Mouse (Mus musculus) CH12.LX (cell line): ENCODE measurements at regions not wholly inside any gene's neighbourhood (a gene's known extent, or its start where the extent isn't known, plus 50 kb on each side); places are given as distances from the start of the nearest gene placed in this dataset.

Experiments used
- DNase-seq: peaks from one replicate; pipeline ENCODE4 v3.0.0-alpha.2; 2013; ENCODE audit errors: extremely low read depth
- H3K27ac ChIP-seq: 2 replicates; pipeline ENCODE4 v1.5.1; 2012; ENCODE audit warnings: low read depth, mild to moderate bottlenecking, control low read depth, moderate library complexity; ENCODE audit not compliant: insufficient read depth
- H3K27me3 ChIP-seq: replicated peaks from 2 replicates; pipeline ENCODE3; 2012; ENCODE audit warnings: inconsistent platforms
- H3K36me3 ChIP-seq, 2 experiments: replicated peaks in 1 of 2; 2 replicates each; pipeline versions ENCODE3 to v1.6.1; 2012; ENCODE audit warnings: inconsistent platforms in 1 of 2, low read length in 1 of 2, mild to moderate bottlenecking in 1 of 2, mixed read lengths in 1 of 2, moderate library complexity in 1 of 2; ENCODE audit not compliant: control insufficient read depth in 1 of 2, insufficient read depth in 1 of 2
- H3K4me1 ChIP-seq, 2 experiments: 2 replicates each; pipeline ENCODE4 v1.6.1; 2012; ENCODE audit warnings: inconsistent platforms in 1 of 2, moderate library complexity in 1 of 2; ENCODE audit not compliant: insufficient read depth in 2 of 2, control insufficient read depth in 1 of 2
- H3K4me2 ChIP-seq: 2 replicates; pipeline ENCODE4 v1.6.1; 2012; ENCODE audit warnings: low read depth, mild to moderate bottlenecking, control low read depth; ENCODE audit not compliant: poor library complexity, insufficient read depth, severe bottlenecking
- H3K4me3 ChIP-seq, 3 experiments: fragments of 150-350 bp in 1 of 3; sonication (generic) in 1 of 3; replicated peaks in 1 of 3; 2 replicates each; pipeline versions ENCODE3 to v1.5.1; 2011 to 2012; ENCODE audit warnings: low read depth in 2 of 3, low read length in 2 of 3, mild to moderate bottlenecking in 2 of 3, moderate library complexity in 2 of 3, control low read depth in 1 of 3, improper control_type of control experiment in 1 of 3, inconsistent platforms in 1 of 3, mixed read lengths in 1 of 3; ENCODE audit not compliant: poor library complexity in 1 of 3
- H3K79me2 ChIP-seq: replicated peaks from 2 replicates; pipeline ENCODE4 v1.6.1; 2012; ENCODE audit warnings: mild to moderate bottlenecking, moderate library complexity; ENCODE audit not compliant: control insufficient read depth, poor library complexity, insufficient read depth, severe bottlenecking; ENCODE audit errors: extremely low read depth
- H3K9ac ChIP-seq: 2 replicates; pipeline ENCODE4 v1.6.1; 2012; ENCODE audit warnings: low read depth, mild to moderate bottlenecking, control low read depth, moderate library complexity; ENCODE audit not compliant: insufficient read depth
- H3K9me3 ChIP-seq: replicated peaks from 2 replicates; pipeline ENCODE3; 2012; ENCODE audit warnings: low read length, inconsistent platforms, mixed read lengths
- ELF1 ChIP-seq: IDR thresholded peaks from 2 replicates; pipeline ENCODE4 v1.6.1; 2014; ENCODE audit warnings: low read depth, mild to moderate bottlenecking, inconsistent platforms, low read length, improper control_type of control experiment
- EP300 ChIP-seq: IDR thresholded peaks from 2 replicates; pipeline ENCODE4 v1.6.1; 2011; ENCODE audit warnings: low read length, improper control_type of control experiment
- ETS1 ChIP-seq: conservative IDR thresholded peaks from 2 replicates; pipeline ENCODE4 v1.6.1; 2012; ENCODE audit warnings: low read depth, mild to moderate bottlenecking, inconsistent platforms, low read length, improper control_type of control experiment, moderate library complexity
- IRF4 ChIP-seq: IDR thresholded peaks from 2 replicates; pipeline ENCODE4 v1.6.1; 2014; ENCODE audit warnings: low read depth, mild to moderate bottlenecking, inconsistent platforms, low read length, improper control_type of control experiment
- JUND ChIP-seq: conservative IDR thresholded peaks from 2 replicates; pipeline ENCODE4 v1.6.1; 2011; ENCODE audit warnings: low read depth, low read length, improper control_type of control experiment
- MAFK ChIP-seq: IDR thresholded peaks from 2 replicates; pipeline ENCODE4 v1.6.1; 2011; ENCODE audit warnings: low read length, improper control_type of control experiment; ENCODE audit not compliant: insufficient replicate concordance
- MAX ChIP-seq: IDR thresholded peaks from 2 replicates; pipeline ENCODE4 v1.6.1; 2011; ENCODE audit warnings: low read length, improper control_type of control experiment
- MXI1 ChIP-seq: IDR thresholded peaks from 2 replicates; pipeline ENCODE4 v1.6.1; 2011; ENCODE audit warnings: mild to moderate bottlenecking, low read depth, low read length, improper control_type of control experiment
- MYC ChIP-seq: IDR thresholded peaks from 2 replicates; pipeline ENCODE4 v1.6.1; 2011; ENCODE audit warnings: low read depth, mild to moderate bottlenecking, improper control_type of control experiment, low read length
- POLR2A ChIP-seq: IDR thresholded peaks from 2 replicates; pipeline ENCODE4 v1.6.1; 2011; ENCODE audit warnings: low read depth, mild to moderate bottlenecking, improper control_type of control experiment, low read length
- POLR2AphosphoS2 ChIP-seq: IDR thresholded peaks from 2 replicates; pipeline ENCODE4 v1.6.1; 2011; ENCODE audit warnings: low read depth, low read length, improper control_type of control experiment
- RAD21 ChIP-seq: IDR thresholded peaks from 2 replicates; pipeline ENCODE4 v1.6.1; 2011; ENCODE audit warnings: low read depth, mild to moderate bottlenecking, low read length, improper control_type of control experiment, moderate library complexity
- SMC3 ChIP-seq: IDR thresholded peaks from 2 replicates; pipeline ENCODE4 v1.6.1; 2011; ENCODE audit warnings: low read depth, low read length, improper control_type of control experiment
- TBP ChIP-seq: conservative IDR thresholded peaks from 2 replicates; pipeline ENCODE4 v1.6.1; 2011; ENCODE audit warnings: low read depth, low read length, improper control_type of control experiment
- UBTF ChIP-seq: IDR thresholded peaks from 2 replicates; pipeline ENCODE4 v1.6.1; 2012; ENCODE audit warnings: low read depth, mild to moderate bottlenecking, inconsistent platforms, low read length, improper control_type of control experiment, moderate library complexity
- ZC3H11A ChIP-seq: IDR thresholded peaks from 2 replicates; pipeline ENCODE4 v1.6.1; 2012; ENCODE audit warnings: low read depth, mild to moderate bottlenecking, inconsistent platforms, low read length, improper control_type of control experiment
- ZKSCAN1 ChIP-seq: IDR thresholded peaks from 2 replicates; pipeline ENCODE4 v1.6.1; 2012; ENCODE audit warnings: low read depth, inconsistent platforms, low read length, improper control_type of control experiment, borderline replicate concordance
- ZMIZ1 ChIP-seq: IDR thresholded peaks from 2 replicates; pipeline ENCODE4 v1.6.1; 2012; ENCODE audit warnings: low read depth, mild to moderate bottlenecking, inconsistent platforms, low read length, improper control_type of control experiment
- ZNF384 ChIP-seq: IDR thresholded peaks from 2 replicates; pipeline ENCODE4 v1.6.1; 2012; ENCODE audit warnings: low read depth, low read length, improper control_type of control experiment, inconsistent platforms
- dilution Hi-C: fragments of 300-500 bp; cut with MboI; formaldehyde crosslinking; loops from 2 replicates; pipeline ENCODE4 v1.14.3; 2020; ENCODE audit warnings: low sequenced_read_pairs; ENCODE audit not compliant: extremely low pct_unique_long_range_greater_than_20kb, extremely low pct_ligation_motif_present
- in situ Hi-C: fragments of 300-500 bp; cut with MboI; formaldehyde crosslinking; loops from 3 replicates; pipeline ENCODE4 v1.14.3; 2019; ENCODE audit warnings: low sequenced_read_pairs, low pct_ligation_motif_present, low pct_unique_long_range_greater_than_20kb, mixed read lengths

DNA sequence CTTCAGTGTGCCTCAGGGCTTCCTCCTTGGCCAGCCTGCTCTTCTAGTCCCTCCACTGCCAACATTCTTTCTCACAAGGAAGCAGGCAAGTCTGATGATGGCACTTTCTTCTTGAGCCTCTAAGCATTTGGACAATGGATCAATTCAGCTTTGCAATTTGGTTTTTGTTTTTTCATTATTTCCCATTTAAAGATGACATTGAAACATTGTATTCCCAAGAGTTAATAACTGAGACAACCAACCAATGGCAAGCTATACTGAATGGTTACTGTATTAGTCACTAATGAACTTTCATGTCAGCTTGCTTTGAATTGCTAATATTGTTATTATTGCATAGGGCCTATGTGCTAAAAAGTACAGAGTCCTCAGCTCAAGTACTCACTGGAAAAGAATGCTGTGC lies 89.5 kb upstream of the Ogfrl1 start:
- Histone ChIP-seq H3K79me2 (no peaks in the 10 kb centered on the region), H3K4me3 (no peak overlapping the region), H3K27me3 (no peaks in the 10 kb centered on the region), H3K27ac (no peak overlapping the region), H3K36me3 (no peaks in the 10 kb centered on the region), H3K9me3 (no peaks in the 10 kb centered on the region), H3K9ac (no peak overlapping the region), H3K4me2 (no peak overlapping the region), H3K4me1 (no peaks in the 10 kb centered on the region)
- TF ChIP-seq MYC (no peak), MAX (no peak), RAD21 (no peak), MAFK (no peak), ELF1 (no peak), ETS1 (no peak), UBTF (no peak), MXI1 (no peak), POLR2A (no peak), TBP (no peak), SMC3 (no peak), POLR2AphosphoS2 (no peak), ZKSCAN1 (no peak), JUND (no peak)
- dilution Hi-C loops, result no loop called here
- DNase-seq, result no peak
- in situ Hi-C loops, result no loop called here

DNA sequence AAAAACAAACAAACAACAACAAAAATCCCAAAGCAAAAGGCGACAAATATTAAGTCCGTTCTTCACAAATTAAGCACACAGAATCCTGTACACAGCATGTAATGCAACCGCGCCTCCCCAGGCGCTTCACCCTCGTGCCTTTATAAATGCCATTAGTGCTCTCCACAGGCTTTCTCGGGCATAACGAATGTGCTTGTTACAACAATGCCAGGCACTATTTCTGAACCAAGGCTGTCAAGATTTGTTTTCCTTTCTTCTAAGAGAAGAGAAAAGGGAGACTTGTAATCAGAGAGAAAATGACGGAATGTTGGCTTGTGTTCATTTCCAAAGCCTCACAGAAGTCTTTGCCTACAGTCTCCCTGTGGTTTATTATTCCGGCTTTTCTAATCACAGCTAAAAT lies 93.1 kb upstream of the Ogfrl1 start:
- dilution Hi-C loops (no loop called here), in situ Hi-C loops (no loop called here)
- H3K27me3 ChIP-seq, result no peaks in the 10 kb centered on the region
- no peaks in the 10 kb centered on the region for H3K9me3 ChIP-seq
- no peak overlapping the region for H3K27ac ChIP-seq
- H3K4me1 ChIP-seq, result no peaks in the 10 kb centered on the region
- H3K4me3 ChIP-seq, result no peak overlapping the region
- no peak overlapping the region for H3K4me2 ChIP-seq
- no peaks in the 10 kb centered on the region for H3K36me3 ChIP-seq
- DNase-seq, result no peak
- no peak for TF ChIP-seq ZNF384
- TF ChIP-seq MYC, result no peak
- TF ChIP-seq MXI1, result no peak
- TF ChIP-seq POLR2A, result no peak
- no peak for TF ChIP-seq ELF1
- TF ChIP-seq IRF4, result no peak
- no peak for TF ChIP-seq ZMIZ1
- TF ChIP-seq ETS1, result no peak
- no peak for TF ChIP-seq ZC3H11A
- TF ChIP-seq MAFK, result no peak
- TF ChIP-seq EP300, result no peak
- TF ChIP-seq SMC3, result no peak
- no peaks in the 10 kb centered on the region for H3K79me2 ChIP-seq
- no peak overlapping the region for H3K9ac ChIP-seq
